In genomic region chr6:50734701-50735100, GRCm38 (mm10) we compare ENCODE assay signal across 35 mouse cellular contexts.
"Had no signal": no experiment of that assay in that cellular context is flagged by ENCODE, and none has a peak within 500 bp of the region (broad histone marks: within the 10 kb centered on the region; RNA-seq: fewer than 3 reads in every experiment).

No protein-coding gene starts in this region.

- ATAC-seq: hindbrain, embryonic 16.5 days; hindbrain, postnatal 0 days; inflammation-experienced regulatory T-cells, adult 6 months; intestine, embryonic 15.5 days; intestine, embryonic 16.5 days; intestine, postnatal 0 days had no signal

- H3K27ac ChIP-seq: heart, adult 2 months; heart, embryonic 10.5 days; heart, embryonic 13.5 days; heart, embryonic 15.5 days; hindbrain, embryonic 10.5 days; hindbrain, embryonic 12.5 days; hindbrain, postnatal 0 days; intestine, embryonic 15.5 days; kidney, embryonic 15.5 days; kidney, postnatal 0 days; layer of hippocampus, adult 2 months had no signal

- H3K9me3 ChIP-seq: heart, embryonic 10.5 days; heart, embryonic 12.5 days; heart, embryonic 13.5 days; heart, embryonic 15.5 days; hindbrain, embryonic 10.5 days; hindbrain, embryonic 12.5 days; hindbrain, embryonic 13.5 days; hindbrain, embryonic 15.5 days; intestine, embryonic 15.5 days; kidney, embryonic 15.5 days had no signal

- H3K27me3 ChIP-seq: heart, embryonic 12.5 days; heart, embryonic 13.5 days; heart, embryonic 15.5 days; hindbrain, embryonic 12.5 days; hindbrain, embryonic 13.5 days; hindbrain, embryonic 15.5 days; intestine, embryonic 15.5 days; kidney, embryonic 15.5 days had no signal

- H3K36me3 ChIP-seq: heart, embryonic 10.5 days; heart, embryonic 12.5 days; heart, embryonic 13.5 days; heart, embryonic 15.5 days; hindbrain, embryonic 10.5 days; hindbrain, embryonic 12.5 days; hindbrain, embryonic 13.5 days; hindbrain, embryonic 15.5 days; intestine, embryonic 15.5 days; kidney, embryonic 15.5 days had no signal

- H3K4me2 ChIP-seq: heart, embryonic 11.5 days; heart, embryonic 12.5 days; heart, embryonic 13.5 days; heart, embryonic 15.5 days; hindbrain, embryonic 12.5 days; hindbrain, embryonic 13.5 days; hindbrain, embryonic 14.5 days; hindbrain, embryonic 15.5 days; intestine, embryonic 15.5 days; kidney, embryonic 15.5 days had no signal

- H3K4me1 ChIP-seq: heart, embryonic 10.5 days; heart, embryonic 12.5 days; heart, embryonic 13.5 days; heart, embryonic 15.5 days; hindbrain, embryonic 10.5 days had no signal

- H3K4me3 ChIP-seq: heart, adult 2 months; heart, embryonic 10.5 days; heart, embryonic 12.5 days; heart, embryonic 13.5 days; heart, embryonic 15.5 days; hindbrain, embryonic 10.5 days; hindbrain, embryonic 12.5 days; hindbrain, embryonic 13.5 days; hindbrain, embryonic 15.5 days; intestine, embryonic 15.5 days; kidney, embryonic 15.5 days; layer of hippocampus, adult 2 months had no signal

- DNase-seq: heart, adult 2 months; heart, postnatal 10 days; heart, postnatal 36 days; heart, postnatal 4 days; kidney, adult 11 months; kidney, adult 18-20 months; kidney, adult 2 months; kidney, adult 8-10 months; kidney, adult 9 months; kidney, postnatal 10 days; kidney, postnatal 14 days; kidney, postnatal 25 days; kidney, postnatal 36 days; kidney, postnatal 4 days; layer of hippocampus, adult 9-11 months; layer of hippocampus, postnatal 36 days had no signal

- H3K9ac ChIP-seq: heart, embryonic 12.5 days; heart, embryonic 13.5 days; heart, embryonic 15.5 days; hindbrain, embryonic 12.5 days; hindbrain, embryonic 13.5 days; hindbrain, embryonic 14.5 days; hindbrain, embryonic 15.5 days; intestine, embryonic 15.5 days; kidney, embryonic 15.5 days had no signal
